Mouse (Mus musculus) myocyte (in vitro differentiated cells): Measurements from ENCODE around the gene Gm11127.
"Not testable (repeated sequence)": the region's sequence is repeated elsewhere in the genome, so short reads cannot be mapped to it uniquely, and the experiment has no call there.

Experiments used
- CEBPB ChIP-seq: IDR thresholded peaks from 2 replicates; pipeline ENCODE4 v1.6.1; 2011; ENCODE audit warnings: mild to moderate bottlenecking, moderate library complexity; ENCODE audit not compliant: poor library complexity, insufficient read depth, severe bottlenecking
- E2F4 ChIP-seq: IDR thresholded peaks from one replicate; pipeline ENCODE4 v1.6.1; 2011; ENCODE audit warnings: mild to moderate bottlenecking, control low read depth, moderate library complexity; ENCODE audit not compliant: insufficient read depth
- MAX ChIP-seq: IDR thresholded peaks from one replicate; pipeline ENCODE4 v1.6.1; 2011; ENCODE audit warnings: low read depth, mild to moderate bottlenecking, control low read depth
- MYOD1 ChIP-seq, 3 experiments: IDR thresholded peaks; one replicate each; pipeline ENCODE4 v1.6.1; 2011; ENCODE audit warnings: control low read depth in 2 of 3, low read depth in 2 of 3, mild to moderate bottlenecking in 2 of 3, moderate library complexity in 1 of 3; ENCODE audit not compliant: insufficient read length in 2 of 3, control insufficient read depth in 1 of 3
- POLR2A ChIP-seq: IDR thresholded peaks from one replicate; pipeline ENCODE4 v1.6.1; 2011; ENCODE audit warnings: low read depth, mild to moderate bottlenecking, control low read depth, moderate library complexity; ENCODE audit not compliant: insufficient read length
- POLR2AphosphoS2 ChIP-seq: IDR thresholded peaks from one replicate; pipeline ENCODE4 v1.6.1; 2011; ENCODE audit warnings: low read depth, control low read depth; ENCODE audit not compliant: insufficient read length
- TCF12 ChIP-seq: IDR thresholded peaks from one replicate; pipeline ENCODE4 v1.6.1; 2011; ENCODE audit warnings: mild to moderate bottlenecking, control low read depth; ENCODE audit not compliant: poor library complexity, insufficient read depth, severe bottlenecking
- USF1 ChIP-seq: IDR thresholded peaks from one replicate; pipeline ENCODE4 v1.6.1; 2011; ENCODE audit warnings: low read depth, mild to moderate bottlenecking, control low read depth, moderate library complexity

DNA sequence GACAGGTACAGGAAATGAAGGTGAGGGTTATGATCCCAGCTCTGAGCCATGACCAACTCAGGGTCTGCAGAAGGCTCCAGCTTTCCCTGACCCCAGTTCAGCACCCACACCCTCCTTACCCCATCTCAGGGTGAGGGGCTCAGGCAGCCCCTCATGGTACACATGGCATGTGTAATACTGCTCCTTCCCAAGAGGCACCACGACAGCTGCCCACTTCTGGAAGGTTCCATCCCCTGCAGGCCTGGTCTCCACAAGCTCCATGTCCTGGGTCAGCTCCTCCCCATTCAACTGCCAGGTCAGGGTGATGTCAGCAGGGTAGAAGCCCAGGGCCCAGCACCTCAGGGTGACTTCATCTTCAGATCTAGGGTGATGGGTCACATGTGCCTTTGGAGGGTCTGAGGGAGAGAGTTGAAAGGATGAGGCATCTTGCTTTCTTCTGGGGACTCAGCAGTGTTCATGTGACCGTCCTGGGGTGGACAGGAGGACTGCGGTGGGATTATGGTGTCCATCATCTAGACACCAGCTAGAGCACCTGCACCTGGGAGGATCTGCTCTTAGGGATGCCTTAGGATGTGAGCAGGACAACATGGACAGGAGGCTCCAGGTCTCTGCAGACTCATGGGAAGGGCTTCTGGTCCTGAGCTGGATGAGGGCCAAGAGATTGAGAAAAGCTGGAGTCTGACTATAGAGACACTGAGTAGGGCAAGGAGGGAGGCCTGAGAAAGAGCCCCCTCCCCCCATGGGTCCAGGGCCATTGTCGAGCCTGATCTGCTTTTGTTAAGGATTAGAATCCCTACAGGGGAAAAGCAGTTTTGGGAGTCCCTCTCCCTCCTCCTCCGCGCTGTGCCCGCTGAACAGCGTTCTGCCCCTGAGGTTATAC, 27.2 kb downstream of the Gm11127 start:
- not testable (repeated sequence) for TF ChIP-seq MYOD1 (IDR thresholded peaks at IDR 0.05; ENCODE audit: control insufficient read depth in 1 of 3, insufficient read length in 2 of 3, low read depth in 2 of 3); USF1; POLR2A; TCF12; POLR2AphosphoS2; MAX; E2F4; CEBPB
